Mouse (Mus musculus) layer of hippocampus, postnatal 14 days (tissue): ENCODE results near the gene Gm973. TPM values are rescaled to one million over a fixed set of nuclear protein-coding genes. Genes with fewer than 3 reads are reported as not detected.
A peak's percentile ranks its signal among the peaks of the same experiment; 100 is the strongest.

ENCODE experiments used
- DNase-seq, 2 experiments: peaks; one replicate each; pipeline ENCODE4 v3.0.0; 2021 to 2022; ENCODE audit warnings: low spot score in 2 of 2, mixed read lengths in 1 of 2
- total RNA-seq, 2 experiments: library from RNA; stranded (reverse); gene quantifications; 2 replicates each; pipeline ENCODE4 v1.2.3; 2021

Gm973 gene
- total RNA-seq, 2 experiments from 2014 or later: 10.2 to 11.5 TPM

- DNase-seq: no peak
Observed at GRCm38 (mm10) chr1:59580880-59581279, 64.8 kb downstream of the Gm973 start.

GRCm38 (mm10) chr1:59584656-59585410, 68.8 kb downstream of the Gm973 start:
- DNase-seq: peak; percentile 60 to 62

- no peak for DNase-seq
Observed at GRCm38 (mm10) chr1:59589271-59589670, 73.2 kb downstream of the Gm973 start.

GRCm38 (mm10) chr1:59592359-59592758, 76.3 kb downstream of the Gm973 start:
- DNase-seq: peak; percentile 12 to 20

- DNase-seq: peak in 1 of 2 experiments; percentile 28
Observed at GRCm38 (mm10) chr1:59592876-59593275, 76.8 kb downstream of the Gm973 start.

- no peak for DNase-seq
Observed at GRCm38 (mm10) chr1:59593622-59594035, 77.6 kb downstream of the Gm973 start.

GRCm38 (mm10) chr1:59594586-59595266, 78.7 kb downstream of the Gm973 start:
- DNase-seq: no peak

- DNase-seq: no peak
Observed at GRCm38 (mm10) chr1:59595609-59596008, 79.5 kb downstream of the Gm973 start.

- DNase-seq: peak; percentile 53 to 72
Observed at GRCm38 (mm10) chr1:59602531-59603416, 86.7 kb downstream of the Gm973 start.

GRCm38 (mm10) chr1:59603417-59603712, 87.3 kb downstream of the Gm973 start:
- DNase-seq: no peak

- DNase-seq: no peak
Observed at GRCm38 (mm10) chr1:59603893-59604292, 87.8 kb downstream of the Gm973 start.

GRCm38 (mm10) chr1:59606479-59606878, 90.4 kb downstream of the Gm973 start:
- DNase-seq: no peak

- no peak for DNase-seq
Observed at GRCm38 (mm10) chr1:59607071-59607470, 91.0 kb downstream of the Gm973 start.

GRCm38 (mm10) chr1:59608125-59608762, 92.2 kb downstream of the Gm973 start:
- DNase-seq: no peak

- no peak for DNase-seq
Observed at GRCm38 (mm10) chr1:59608920-59609319, 92.9 kb downstream of the Gm973 start.

GRCm38 (mm10) chr1:59609458-59609857, 93.4 kb downstream of the Gm973 start:
- no peak for DNase-seq

- no peak for DNase-seq
Observed at GRCm38 (mm10) chr1:59609896-59610295, 93.8 kb downstream of the Gm973 start.

GRCm38 (mm10) chr1:59610929-59611328, 94.9 kb downstream of the Gm973 start:
- DNase-seq: no peak

GRCm38 (mm10) chr1:59613795-59614194, 97.7 kb downstream of the Gm973 start:
- no peak for DNase-seq

- DNase-seq: no peak
Observed at GRCm38 (mm10) chr1:59615021-59615420, 99.0 kb downstream of the Gm973 start.

- DNase-seq: no peak
Observed at GRCm38 (mm10) chr1:59619201-59619600, 103.1 kb downstream of the Gm973 start.
